Mouse (Mus musculus) splenic B cell, adult 2 months (primary cell): ENCODE measurements at regions not wholly inside any gene's neighbourhood (a gene's known extent, or its start where the extent isn't known, plus 50 kb on each side); places are given as distances from the start of the nearest gene placed in this dataset.

ENCODE experiments used
- DNase-seq: peaks from one replicate; pipeline ENCODE4 v3.0.0-alpha.2; 2011; ENCODE audit warnings: low read depth, low spot score
- H3K27me3 ChIP-seq: 2 replicates; pipeline ENCODE4 v1.6.1; 2012; ENCODE audit warnings: mild to moderate bottlenecking, low read length, moderate library complexity, mixed read lengths; ENCODE audit not compliant: control insufficient read depth, poor library complexity, insufficient read depth, severe bottlenecking
- H3K36me3 ChIP-seq: 2 replicates; pipeline ENCODE4 v1.6.1; 2012; ENCODE audit warnings: mild to moderate bottlenecking, low read length, moderate library complexity, mixed read lengths; ENCODE audit not compliant: control insufficient read depth, poor library complexity, insufficient read depth, severe bottlenecking

- H3K27me3 ChIP-seq = no peaks in the 10 kb centered on the region
- no peaks in the 10 kb centered on the region for H3K36me3 ChIP-seq
- DNase-seq = no peak
These were observed 107.4 kb upstream of the Insig1 start for GRCm38 (mm10) chr5:27963765-27964164.

- Histone ChIP-seq H3K36me3 (no peaks in the 10 kb centered on the region), H3K27me3 (no peaks in the 10 kb centered on the region)
- peak; percentile 65 for DNase-seq
These were observed 76.0 kb upstream of the Insig1 start for GRCm38 (mm10) chr5:27995186-27995585.

- DNase-seq = no peak
- Histone ChIP-seq H3K36me3 (no peaks in the 10 kb centered on the region), H3K27me3 (no peaks in the 10 kb centered on the region)
These were observed 73.4 kb upstream of the Insig1 start for GRCm38 (mm10) chr5:27997751-27998150.

- no peak for DNase-seq
- no peaks in the 10 kb centered on the region for H3K27me3 ChIP-seq
- H3K36me3 ChIP-seq = no peaks in the 10 kb centered on the region
These were observed 68.2 kb upstream of the Insig1 start for GRCm38 (mm10) chr5:28002922-28003321.

GRCm38 (mm10) chr5:28003756-28004486, 67.2 kb upstream of the Insig1 start:
- DNase-seq = no peak

GRCm38 (mm10) chr5:28004487-28004827, 66.7 kb upstream of the Insig1 start:
- H3K27me3 ChIP-seq = no peaks in the 10 kb centered on the region
- H3K36me3 ChIP-seq = no peaks in the 10 kb centered on the region
- no peak for DNase-seq

More at GRCm38 (mm10) chr5:28003756-28004486, 67.2 kb upstream of the Insig1 start:
- H3K27me3 ChIP-seq = no peaks in the 10 kb centered on the region
- no peaks in the 10 kb centered on the region for H3K36me3 ChIP-seq

- no peak for DNase-seq
- Histone ChIP-seq H3K36me3 (no peaks in the 10 kb centered on the region), H3K27me3 (no peaks in the 10 kb centered on the region)
These were observed 61.8 kb upstream of the Insig1 start for GRCm38 (mm10) chr5:28009386-28009785.

- Histone ChIP-seq H3K27me3 (no peaks in the 10 kb centered on the region), H3K36me3 (no peaks in the 10 kb centered on the region)
- no peak for DNase-seq
These were observed 61.3 kb upstream of the Insig1 start for GRCm38 (mm10) chr5:28009871-28010270.

GRCm38 (mm10) chr5:28010529-28010928, 60.6 kb upstream of the Insig1 start:
- Histone ChIP-seq H3K27me3 (no peaks in the 10 kb centered on the region), H3K36me3 (no peaks in the 10 kb centered on the region)
- no peak for DNase-seq

- Histone ChIP-seq H3K36me3 (no peaks in the 10 kb centered on the region), H3K27me3 (no peaks in the 10 kb centered on the region)
- DNase-seq = no peak
These were observed 58.7 kb upstream of the Insig1 start for GRCm38 (mm10) chr5:28012496-28012895.

GRCm38 (mm10) chr5:28013619-28014273, 57.4 kb upstream of the Insig1 start:
- Histone ChIP-seq H3K36me3 (no peaks in the 10 kb centered on the region), H3K27me3 (no peaks in the 10 kb centered on the region)
- no peak for DNase-seq

- Histone ChIP-seq H3K36me3 (no peaks in the 10 kb centered on the region), H3K27me3 (no peaks in the 10 kb centered on the region)
- no peak for DNase-seq
These were observed 51.3 kb upstream of the Insig1 start for GRCm38 (mm10) chr5:28019864-28020263.
